Mouse (Mus musculus) thymus, postnatal 10 days (tissue): Measurements from ENCODE around the gene Adgrb3.
A peak's percentile ranks its signal among the peaks of the same experiment; 100 is the strongest.

Experiments
- DNase-seq, 2 experiments: peaks; one replicate each; pipeline ENCODE4 v3.0.0; 2021; ENCODE audit warnings: low spot score in 2 of 2

The Adgrb3 gene

DNA sequence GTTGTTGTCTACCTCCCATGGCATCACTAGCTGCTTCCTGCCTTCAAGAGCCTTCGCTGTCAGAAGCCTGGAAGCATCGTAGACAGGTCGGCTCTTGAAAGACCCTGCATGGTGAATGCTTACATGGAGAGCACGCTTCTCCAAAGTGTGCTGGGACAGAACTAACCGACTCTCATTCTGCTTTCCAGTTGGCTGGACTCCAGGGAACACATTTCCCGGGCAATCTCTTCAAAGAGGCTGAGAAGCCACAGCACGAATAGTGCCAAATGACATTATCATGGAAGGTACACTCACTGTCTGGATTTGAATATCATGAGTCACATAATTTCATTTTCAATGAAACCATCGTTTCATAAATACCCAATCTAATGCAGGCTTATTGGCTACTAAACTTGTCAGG lies 548.0 kb downstream of the Adgrb3 start:
- no peak for DNase-seq

DNA sequence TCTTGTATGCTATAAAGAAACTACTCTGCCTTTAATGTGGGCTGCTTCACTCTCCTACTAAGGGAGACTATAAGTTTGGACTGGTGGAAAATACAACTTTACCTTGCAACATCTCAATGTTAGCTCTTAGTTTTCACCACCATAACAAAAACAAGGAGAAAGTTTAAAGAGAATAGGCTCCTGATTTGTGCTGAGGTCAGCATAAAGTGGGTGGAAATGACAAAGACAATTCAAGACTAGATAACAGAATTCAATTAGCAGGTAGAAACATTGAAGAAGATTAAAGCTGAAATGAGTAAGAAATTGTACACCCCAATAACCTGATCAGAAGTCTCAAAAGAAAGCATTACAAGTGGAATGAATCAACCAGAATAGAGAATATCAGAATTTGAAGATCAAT lies 578.9 kb downstream of the Adgrb3 start:
- no peak for DNase-seq

DNA sequence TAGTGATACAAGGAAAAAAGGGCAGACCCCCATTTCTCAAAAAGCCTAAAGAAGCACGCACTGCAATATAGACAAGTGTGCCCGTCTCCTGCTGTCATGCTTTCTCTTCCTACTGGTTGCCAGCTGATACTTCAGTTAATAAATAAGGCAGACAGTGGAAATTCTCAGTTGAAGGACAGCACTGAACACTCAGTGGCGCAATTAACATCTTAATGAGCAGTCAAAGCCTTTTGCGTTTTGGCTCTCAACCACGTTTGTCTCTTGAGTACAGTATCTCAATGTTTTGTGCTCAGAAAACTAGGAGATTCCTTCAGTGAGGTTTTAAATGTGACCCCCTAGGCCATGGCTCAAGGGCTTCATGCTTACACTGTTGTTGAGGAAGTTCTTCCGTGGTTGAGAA lies 587.1 kb downstream of the Adgrb3 start:
- DNase-seq = no peak

DNA sequence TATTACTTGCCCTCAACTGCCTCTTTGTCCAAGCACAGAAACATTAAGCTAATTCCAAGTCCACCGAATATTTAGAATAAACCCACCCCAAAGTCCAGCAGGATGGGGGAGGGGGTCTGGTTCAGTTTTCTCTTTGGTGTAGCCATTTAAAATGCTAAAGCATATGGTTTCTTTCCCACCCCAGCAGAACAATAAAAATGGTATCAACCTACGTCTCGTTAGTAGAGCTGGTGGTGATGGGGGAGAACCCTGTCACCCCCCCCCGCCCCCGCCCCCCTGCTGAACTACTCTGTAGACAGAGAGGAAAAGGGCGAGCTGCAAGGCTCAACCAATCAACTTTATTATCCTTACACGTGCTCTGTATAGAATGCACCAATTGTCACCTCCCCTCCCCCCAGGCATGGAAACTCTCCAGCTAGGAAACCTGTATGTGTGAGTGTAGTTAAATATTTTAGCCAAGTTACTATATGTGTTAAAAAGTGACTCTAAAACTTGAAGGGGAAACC lies 600.2 kb downstream of the Adgrb3 start:
- DNase-seq = no peak

DNA sequence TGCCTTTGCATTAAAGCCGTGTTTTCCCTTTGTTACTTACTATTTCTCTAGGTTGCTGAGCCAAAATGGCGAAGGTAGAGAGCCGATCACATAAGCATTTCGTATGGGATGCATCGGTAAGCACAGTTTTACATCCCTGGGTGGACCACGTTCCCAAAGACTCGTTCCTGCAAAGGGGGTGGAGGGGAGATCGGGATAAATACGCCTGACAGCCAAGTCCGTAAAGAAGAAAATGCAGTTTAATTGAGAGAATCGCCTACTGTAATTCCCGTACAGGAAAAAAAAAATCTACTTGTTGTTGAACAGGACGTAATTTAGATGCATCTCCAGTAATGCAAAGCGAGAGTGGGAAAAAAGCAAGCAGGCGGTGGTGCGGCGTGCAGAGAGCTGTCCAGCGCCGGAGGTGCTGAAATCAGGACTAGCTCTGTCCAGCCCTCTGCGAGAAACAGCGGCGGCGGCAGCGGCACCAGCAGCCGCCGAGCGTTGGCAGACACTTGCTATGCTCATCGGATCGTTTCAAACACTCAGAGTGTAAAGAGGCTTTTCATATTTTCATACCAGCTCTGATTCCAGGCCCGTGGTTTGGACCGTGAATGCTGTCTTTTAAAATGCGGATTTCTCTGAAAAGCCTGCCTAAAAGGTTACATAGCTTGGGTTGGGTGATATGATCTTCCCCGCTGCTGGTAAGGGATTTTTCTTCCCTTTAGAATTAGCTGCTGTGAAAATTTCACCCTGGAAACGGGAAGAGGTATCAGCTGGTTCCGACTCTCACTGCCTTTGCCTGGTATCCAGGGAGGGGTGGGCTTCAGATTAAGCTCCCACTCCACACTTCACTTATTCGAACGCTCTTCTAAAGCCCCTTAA lies 600.9 kb downstream of the Adgrb3 start:
- peak in 1 of 2 experiments; percentile 11 for DNase-seq

DNA sequence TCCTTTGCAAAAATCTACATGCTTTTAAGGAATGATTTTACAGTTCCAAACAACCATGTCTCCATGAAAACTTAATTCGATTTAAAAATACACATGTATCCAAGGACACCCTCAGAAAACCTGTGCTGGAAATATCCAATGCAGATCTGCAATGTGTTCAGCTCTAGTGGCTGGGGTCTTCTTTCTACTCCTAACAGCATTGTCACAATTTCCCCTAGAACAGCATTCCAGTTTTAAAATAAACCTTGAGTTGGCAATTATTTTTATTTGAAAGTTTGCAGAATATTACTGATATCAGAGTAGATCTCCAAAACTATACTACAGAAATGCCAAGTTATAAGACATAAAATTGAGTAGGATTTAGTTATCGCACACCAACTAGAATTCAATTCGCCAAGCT lies 601.6 kb downstream of the Adgrb3 start:
- no peak for DNase-seq

DNA sequence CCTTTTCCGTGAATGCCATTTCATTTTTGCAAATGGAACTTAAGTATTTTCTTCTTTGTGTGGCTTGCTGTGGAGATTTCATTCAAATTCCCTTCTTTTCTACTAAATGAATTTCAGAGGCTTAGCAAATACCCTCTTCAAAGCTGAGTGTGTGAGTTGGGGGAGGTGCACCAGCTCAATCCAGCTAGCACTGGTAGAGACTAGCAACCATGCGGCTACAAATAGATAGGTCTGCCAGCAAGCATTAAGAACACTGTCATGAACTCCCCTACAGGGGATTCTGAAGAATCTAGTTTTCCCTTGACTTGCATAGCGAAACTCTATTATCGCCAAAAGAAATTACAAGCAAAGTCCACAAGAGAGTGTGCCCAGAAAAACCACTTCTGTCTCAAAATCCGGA lies 624.9 kb downstream of the Adgrb3 start:
- no peak for DNase-seq

DNA sequence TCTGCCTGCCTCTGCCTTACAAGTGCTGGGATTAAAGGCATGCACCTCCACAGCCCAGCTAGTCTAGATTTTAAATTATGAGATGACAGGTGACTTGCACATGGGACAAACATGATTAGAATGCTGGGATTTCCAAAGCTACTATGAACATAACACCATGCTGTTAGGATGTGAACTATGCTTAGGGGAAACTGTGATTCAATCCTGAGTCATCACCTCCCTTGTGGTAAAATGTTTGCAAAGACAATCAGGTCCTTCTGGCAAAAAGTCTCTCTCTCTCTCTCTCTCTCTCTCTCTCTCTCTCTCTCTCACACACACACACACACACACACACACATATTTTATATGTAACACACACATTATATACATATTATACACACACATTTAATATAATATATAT lies 630.1 kb downstream of the Adgrb3 start:
- DNase-seq = no peak

DNA sequence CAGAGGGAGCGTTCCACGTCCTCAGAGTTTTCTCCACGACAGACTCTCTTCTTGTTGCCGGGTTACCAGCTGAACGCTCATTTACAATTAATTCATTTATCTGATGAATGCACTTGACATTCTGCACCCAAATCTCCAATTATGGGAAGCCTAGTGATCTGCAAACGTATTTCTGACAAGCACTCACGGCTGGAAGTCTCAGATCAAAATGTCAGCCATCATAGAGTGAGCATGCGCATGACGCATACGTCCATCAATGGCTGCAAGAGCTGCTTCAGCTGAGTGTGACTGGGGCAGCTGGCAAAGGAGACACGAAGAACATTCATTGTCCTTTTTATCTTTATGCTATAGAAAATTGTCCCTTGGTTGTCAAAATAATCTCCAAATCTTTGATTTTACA lies 637.5 kb downstream of the Adgrb3 start:
- DNase-seq = no peak

DNA sequence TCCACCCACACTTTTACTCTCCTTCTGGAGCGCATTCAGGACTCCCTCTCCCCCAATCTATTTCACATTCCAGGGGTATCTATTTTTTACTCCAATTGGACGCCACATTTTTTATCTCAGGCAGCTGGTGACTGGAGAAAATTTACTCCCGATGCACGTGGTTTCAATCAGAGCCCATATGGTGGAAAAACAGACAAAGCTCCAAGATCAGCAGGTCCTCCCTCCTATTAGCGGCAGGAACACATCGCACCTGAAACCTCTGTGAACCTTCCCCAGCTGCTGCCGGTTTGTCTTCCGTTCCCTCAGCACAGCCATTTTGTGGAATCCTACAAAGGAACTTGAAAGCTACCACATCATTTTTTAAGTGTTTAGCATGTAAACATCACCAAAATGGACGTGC lies 640.2 kb downstream of the Adgrb3 start:
- no peak for DNase-seq

DNA sequence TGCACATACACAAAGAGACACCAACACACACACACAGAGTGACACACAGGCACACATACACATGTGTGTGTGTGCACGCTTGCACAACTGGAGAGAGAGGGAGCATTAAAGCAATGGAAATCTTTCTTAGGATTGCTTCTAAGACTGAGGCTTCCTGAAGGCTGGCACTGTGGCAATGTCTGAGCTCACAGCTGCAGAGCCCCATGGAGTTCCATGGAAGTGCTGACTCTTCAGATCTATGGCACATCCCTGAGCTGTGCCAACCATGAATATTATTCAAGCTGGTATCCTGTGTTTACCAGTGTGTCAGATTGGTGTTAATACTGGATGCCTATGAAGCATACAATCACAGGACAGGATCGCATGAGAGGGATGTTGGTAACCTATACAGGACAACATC lies 643.6 kb downstream of the Adgrb3 start:
- DNase-seq = no peak

DNA sequence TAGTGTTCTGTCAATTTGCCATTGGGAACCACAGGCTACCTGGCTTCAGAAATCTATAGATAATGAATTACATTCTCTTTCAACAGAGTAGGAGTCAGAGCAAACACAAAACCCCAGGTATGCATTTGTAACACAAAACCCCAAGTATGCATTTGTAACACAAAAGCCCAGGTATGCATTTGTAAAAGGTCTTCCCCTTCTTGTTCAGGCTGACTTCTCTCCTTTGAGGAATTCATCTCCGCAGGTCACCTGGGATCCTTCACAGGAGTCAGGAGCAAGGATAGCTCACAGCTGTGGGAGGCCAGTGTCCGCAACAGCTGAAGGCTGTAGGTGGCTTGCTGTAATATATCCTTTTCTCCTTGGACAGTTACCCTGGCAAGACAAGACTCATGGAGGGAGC lies 647.6 kb downstream of the Adgrb3 start:
- DNase-seq = no peak

DNA sequence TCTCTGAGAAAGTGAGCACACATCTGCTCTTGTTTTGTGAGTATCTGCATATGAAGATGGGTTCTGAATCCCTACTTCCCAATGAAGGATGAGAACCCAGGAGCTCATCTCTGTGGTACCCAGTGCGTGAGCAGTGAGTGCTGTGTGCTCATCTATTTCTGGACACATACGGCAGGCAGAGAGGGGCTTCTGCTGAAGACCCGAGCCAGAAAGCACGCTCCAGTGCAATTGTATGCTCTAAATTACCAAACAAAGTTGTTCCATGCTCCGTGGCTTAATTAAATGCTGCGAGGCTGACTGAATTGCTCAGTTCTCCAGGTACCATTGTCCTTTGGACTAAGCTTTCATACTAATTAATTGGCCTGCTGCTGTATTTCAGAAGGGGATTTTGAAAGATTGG lies 648.9 kb downstream of the Adgrb3 start:
- no peak for DNase-seq

DNA sequence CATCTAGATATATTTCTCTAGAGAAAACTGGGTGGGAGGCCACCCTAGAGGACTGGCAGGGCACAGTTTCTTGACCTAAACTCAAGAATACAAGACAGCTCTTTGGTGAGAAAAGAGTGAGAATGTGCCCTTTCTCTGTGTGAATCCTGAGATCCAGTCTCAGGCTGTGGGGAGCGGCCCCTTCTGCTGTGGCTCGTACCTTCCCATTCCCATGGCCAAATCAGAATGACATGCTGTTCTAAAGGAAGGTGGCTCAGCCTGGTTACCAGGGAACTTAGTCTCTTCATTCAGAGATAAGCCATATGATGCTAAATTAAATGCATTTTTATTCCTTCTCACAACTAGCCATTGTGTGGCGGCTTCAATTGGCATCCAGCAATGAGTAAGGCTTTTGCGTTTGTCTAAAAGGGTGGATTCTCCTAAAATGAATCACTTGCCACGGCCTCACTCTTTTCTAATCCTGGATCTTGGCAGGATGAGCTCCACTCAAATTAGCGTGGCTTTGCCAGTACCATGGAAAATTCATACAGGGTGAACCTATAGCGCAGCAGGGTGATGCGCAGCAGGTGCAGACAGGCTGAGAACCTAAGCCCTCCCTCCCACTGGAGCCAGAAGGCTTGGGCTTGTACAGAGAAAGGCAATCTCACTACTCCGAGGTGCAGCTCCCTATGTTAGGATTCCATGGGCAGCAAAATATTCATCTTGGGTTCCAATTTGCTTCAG lies 649.5 kb downstream of the Adgrb3 start:
- DNase-seq = no peak

DNA sequence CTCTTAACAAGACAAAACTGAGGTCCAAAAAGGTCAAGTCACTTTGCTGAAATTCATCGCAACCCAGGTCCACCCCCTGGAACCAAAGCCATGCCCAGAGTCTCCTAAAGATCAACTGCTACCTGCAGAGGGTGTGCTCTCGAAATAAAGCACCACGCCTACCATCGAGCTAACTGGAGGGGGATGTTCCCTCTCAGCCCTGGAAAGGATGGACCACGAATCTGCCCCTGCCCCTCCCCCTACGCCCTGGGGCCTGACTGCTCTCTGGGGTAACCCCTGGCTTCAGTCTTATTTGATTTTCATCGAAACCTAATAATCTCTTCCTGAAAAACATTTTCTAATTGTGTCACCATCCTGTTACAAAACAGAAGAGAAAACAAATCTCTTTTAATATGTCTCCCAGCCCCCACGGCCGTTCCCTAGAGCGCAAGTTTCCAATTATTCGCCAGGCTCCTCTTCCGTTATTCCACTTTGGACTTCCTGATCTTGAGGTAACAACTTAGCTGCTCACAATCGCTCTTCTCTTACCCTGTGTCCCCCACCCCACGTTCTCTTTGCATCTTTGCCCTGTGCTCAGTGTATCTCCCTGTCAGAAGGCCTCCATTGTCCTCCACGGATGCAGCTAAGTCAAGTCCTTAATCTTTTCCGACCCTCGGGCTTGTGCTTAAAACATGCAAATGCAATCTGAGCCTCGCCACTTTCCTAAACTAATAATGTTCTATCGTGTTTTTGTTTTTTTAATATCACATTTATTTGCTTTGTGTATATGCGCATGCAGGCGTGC lies 651.0 kb downstream of the Adgrb3 start:
- DNase-seq = no peak

DNA sequence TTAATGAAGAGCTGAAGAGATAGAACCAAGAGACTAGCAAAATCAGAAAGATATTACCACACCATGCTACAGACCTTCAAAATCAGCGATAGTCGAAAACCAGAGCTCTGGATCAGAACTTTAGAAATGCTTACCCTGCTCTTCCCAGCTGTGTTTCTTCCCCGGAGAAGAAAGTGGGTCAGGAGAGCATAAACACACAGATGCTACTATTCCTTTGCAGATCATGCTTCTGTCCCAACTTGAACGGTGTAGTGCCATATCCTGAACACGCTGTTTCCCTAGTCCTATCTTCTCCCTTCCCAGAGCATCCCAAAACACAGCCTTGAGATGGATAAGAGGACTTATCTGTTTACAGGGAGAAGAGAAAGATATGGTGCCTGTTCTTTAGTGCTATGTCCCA lies 662.4 kb downstream of the Adgrb3 start:
- DNase-seq = no peak

DNA sequence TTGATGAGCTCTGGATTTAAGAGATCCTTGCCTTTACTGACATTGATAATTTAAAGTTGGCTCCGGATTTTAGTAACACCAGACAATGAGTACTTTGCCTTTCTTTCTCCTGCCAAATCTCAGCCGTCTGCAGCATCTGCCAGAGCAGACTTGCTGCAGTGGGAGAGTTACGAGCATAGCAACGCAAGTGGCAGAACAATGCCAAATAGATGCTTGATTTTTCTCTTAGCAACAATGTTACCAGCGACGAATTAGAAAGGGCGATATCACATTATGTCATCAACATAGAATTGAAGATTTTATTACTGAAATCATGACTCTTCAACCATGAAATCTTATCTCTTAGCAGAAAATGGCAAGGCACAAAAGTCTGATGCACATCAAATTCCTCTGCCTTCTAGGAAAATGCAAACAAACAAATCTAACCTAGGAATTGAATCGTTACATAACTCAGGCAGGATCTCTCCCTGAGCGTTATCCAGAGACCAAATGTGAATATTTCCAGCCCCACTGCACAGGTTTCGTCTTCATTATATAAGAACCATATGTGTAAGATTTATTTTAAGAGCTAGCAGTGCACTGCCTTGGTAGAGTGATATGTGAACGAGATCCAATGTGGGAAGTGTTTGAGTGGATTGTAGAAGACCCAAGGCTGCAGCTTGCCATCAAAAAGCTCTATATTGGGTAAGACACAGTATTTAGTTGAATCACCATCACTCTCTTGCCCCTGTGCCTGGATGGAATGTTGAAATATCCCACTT lies 663.3 kb downstream of the Adgrb3 start:
- DNase-seq = no peak

DNA sequence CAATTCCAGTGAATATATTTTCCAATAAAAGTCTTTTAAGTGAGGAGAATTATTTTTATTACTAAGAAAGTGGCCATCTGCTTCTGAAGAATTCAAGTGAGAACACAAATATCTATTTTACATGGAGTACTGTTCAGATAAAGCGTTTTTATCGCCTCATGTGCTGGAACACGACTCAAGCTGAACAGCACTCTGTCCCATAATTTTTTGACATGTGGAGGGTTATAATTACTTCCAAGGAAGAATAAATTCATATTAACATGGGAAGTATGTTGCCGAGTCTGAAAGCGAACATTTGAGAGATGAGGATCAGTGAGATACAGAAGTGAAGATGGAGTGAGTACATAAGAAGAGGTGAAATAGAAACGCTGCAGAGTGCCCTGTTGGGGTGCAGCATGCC lies 665.9 kb downstream of the Adgrb3 start:
- no peak for DNase-seq

DNA sequence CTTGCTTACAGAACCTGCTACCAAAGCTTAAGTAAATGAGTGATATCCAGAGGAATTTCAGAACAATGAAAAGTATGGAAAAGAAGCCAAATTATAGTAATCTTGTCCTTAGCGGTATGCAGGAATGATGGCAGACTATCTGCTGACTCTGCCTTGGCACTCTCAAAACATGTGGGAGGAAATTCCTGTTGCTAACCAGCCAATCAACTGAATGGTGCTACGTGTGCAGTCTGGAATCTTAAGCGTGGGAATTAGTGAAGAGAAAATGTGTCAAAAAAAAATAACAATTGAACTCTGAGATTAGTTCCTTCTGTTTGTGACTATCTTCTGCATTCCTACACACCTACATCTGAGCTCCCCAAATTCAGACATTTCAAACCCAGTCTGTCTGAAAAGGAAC lies 683.3 kb downstream of the Adgrb3 start:
- DNase-seq = no peak

DNA sequence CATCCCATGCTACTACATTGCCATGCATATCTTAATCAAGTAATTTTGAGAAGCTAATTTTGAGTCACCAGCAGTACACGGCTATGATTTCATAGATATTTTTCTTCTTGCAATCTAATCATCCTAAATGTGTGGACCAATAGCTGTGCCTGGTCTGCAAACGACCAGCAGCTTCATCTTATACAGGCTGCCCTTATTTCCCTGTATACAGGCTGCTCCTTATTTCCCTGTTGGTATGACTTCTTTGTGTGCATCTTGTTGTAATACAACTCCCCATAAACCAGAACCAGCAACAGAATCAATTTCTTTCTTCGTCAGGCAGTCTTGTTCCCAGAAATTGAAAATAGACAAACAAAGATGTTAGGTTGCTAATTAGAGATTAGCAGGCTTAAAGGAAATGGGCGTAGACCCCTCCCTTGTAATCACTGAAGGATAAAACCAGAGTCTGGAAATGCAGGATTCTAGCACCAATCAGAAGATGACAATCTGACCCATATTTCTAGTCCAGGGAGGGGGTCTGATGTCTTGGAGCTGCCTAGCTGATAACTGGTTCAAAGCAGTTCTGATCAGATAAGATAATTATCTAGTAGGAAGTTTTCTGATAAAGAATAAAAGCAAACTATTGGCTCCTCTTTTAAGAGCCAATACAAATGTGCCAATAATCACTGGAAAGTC lies 697.2 kb downstream of the Adgrb3 start:
- DNase-seq = no peak

DNA sequence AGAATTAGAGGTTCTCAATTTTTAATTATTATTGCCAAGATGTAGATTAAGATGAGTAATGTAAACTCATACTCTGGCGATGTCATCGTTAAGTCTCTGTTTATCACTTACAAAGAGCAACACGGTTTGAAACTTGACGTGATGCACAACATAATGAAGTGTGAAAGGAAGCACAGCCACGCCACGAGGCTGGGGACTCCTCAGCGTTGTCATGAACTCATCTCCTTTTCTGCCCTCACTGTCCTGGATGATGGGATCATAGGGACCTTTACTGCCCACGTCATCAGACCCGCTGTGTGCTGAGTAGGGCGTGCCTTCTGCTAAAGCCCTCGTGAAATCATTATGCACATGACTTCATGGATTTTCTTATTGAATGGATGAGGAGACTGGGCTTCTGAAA lies 714.0 kb downstream of the Adgrb3 start:
- no peak for DNase-seq
